Mouse (Mus musculus) cerebellum, postnatal 14 days (tissue): ENCODE measurements around the gene Amigo3.

Experiments
- DNase-seq, 2 experiments: peaks; one replicate each; pipeline ENCODE4 v3.0.0; 2021; ENCODE audit warnings: mixed read lengths in 2 of 2

Gene Amigo3

GRCm38 (mm10) chr9:108090611-108091120 is 37.7 kb downstream of the Amigo3 start:
- DNase-seq = no peak

- DNase-seq = peak in 1 of 2 experiments; percentile 61
These were observed 40.6 kb downstream of the Amigo3 start for GRCm38 (mm10) chr9:108093586-108093985.

GRCm38 (mm10) chr9:108094184-108094941 is 41.4 kb downstream of the Amigo3 start, which contains the start of gene Apeh:
Gene Apeh (minus strand): TSS chr9:108094606.
- peak; percentile 95 for DNase-seq

- peak; percentile 41 to 51 for DNase-seq
These were observed 42.0 kb downstream of the Amigo3 start for GRCm38 (mm10) chr9:108094998-108095411.

- peak; percentile 82 to 83 for DNase-seq
These were observed 42.6 kb downstream of the Amigo3 start for GRCm38 (mm10) chr9:108095518-108095917.

- no peak for DNase-seq
These were observed 43.2 kb downstream of the Amigo3 start for GRCm38 (mm10) chr9:108095949-108096712.

- DNase-seq = peak; percentile 70 to 71
These were observed 46.7 kb downstream of the Amigo3 start for GRCm38 (mm10) chr9:108099619-108100018.

- DNase-seq = peak; percentile 62 to 64
These were observed 52.0 kb downstream of the Amigo3 start for GRCm38 (mm10) chr9:108104766-108105548.
